Mouse (Mus musculus): ENCODE results near the gene Rpl27.

GRCm38 (mm10) chr11:101465101-101465868, 23.2 kb downstream of the Rpl27 start:
- peak; percentile 50 for TF ChIP-seq CTCF (IDR thresholded peaks at IDR 0.05; ENCODE audit: low read depth)
- TF ChIP-seq EP300 (optimal IDR thresholded peaks at IDR 0.05), result peak; percentile 80
